In genomic region chr12:82497866-82498631, GRCm38 (mm10) we compare ENCODE assay signal across 8 mouse cellular contexts.
A peak's percentile ranks its signal among the peaks of the same experiment; 100 is the strongest.
DNase-seq lines count a peak whose midpoint lies in the region; ATAC-seq and TF ChIP-seq lines count a peak whose summit lies in the region.

No protein-coding gene starts in this region.

- H3K9me3 ChIP-seq in heart, embryonic 13.5 days: no peaks in the 10 kb centered on the region
- no peaks in the 10 kb centered on the region for H3K9me3 ChIP-seq in liver, postnatal 0 days (ENCODE audit: low read length)

- no peak overlapping the region for H3K27ac ChIP-seq in bone marrow, adult 2 months (ENCODE audit: control insufficient read depth, insufficient read depth, low read depth, low read length, poor library complexity)
- H3K27ac ChIP-seq in embryonic fibroblast, embryonic 13.5 days (ENCODE audit: insufficient read depth, low read length): no peak overlapping the region
- no peak overlapping the region for H3K27ac ChIP-seq in heart, embryonic 13.5 days (replicated peaks)
- H3K27ac ChIP-seq in liver, postnatal 0 days (ENCODE audit: low read depth): no peak overlapping the region

- H3K36me3 ChIP-seq in heart, embryonic 13.5 days: no peaks in the 10 kb centered on the region
- no peaks in the 10 kb centered on the region for H3K36me3 ChIP-seq in liver, postnatal 0 days (replicated peaks; ENCODE audit: insufficient read depth, low read length)

- peak overlapping the region; percentile 57 for H3K4me2 ChIP-seq in heart, embryonic 13.5 days
- H3K4me2 ChIP-seq in liver, postnatal 0 days (ENCODE audit: low read depth, low read length): no peak overlapping the region

- WGBS in bone marrow, adult 2 months: 55% methylated on average over 11 of the region's 11 CpGs
- 43% methylated on average over 11 of the region's 11 CpGs for WGBS in heart, embryonic 13.5 days
- 52% methylated on average over 11 of the region's 11 CpGs for whole genome bisulfite sequencing in liver, postnatal 0 days (ENCODE audit: insufficient replicate concordance)

- TF ChIP-seq EP300 in liver, postnatal 0 days (IDR thresholded peaks at IDR 0.05; ENCODE audit: low read depth): no peak

- ATAC-seq in heart, embryonic 13.5 days (ENCODE audit: extremely low read depth, insufficient number of reproducible peaks, low FRiP score, low TSS enrichment): no peak
- ATAC-seq in liver, postnatal 0 days: no peak

- DNase-seq in 3T3-L1 (ENCODE audit: low read depth, low spot score): peak; percentile 59
- peak; percentile 54 for DNase-seq in kidney, postnatal 14 days
- DNase-seq in liver, postnatal 0 days: no peak
- peak; percentile 87 for DNase-seq in retina, embryonic 14.5 days (ENCODE audit: low spot score)
- DNase-seq in spleen, adult 12 weeks (ENCODE audit: low spot score): no peak

- no peak overlapping the region for H3K4me3 ChIP-seq in bone marrow, adult 2 months (replicated peaks; ENCODE audit: control insufficient read depth, low read depth, low read length)
- H3K4me3 ChIP-seq in embryonic fibroblast, embryonic 13.5 days (ENCODE audit: insufficient read depth, low read length): no peak overlapping the region
- H3K4me3 ChIP-seq in heart, embryonic 13.5 days: peak overlapping the region; percentile 16; the same call in 1 of the 2 replicates
- no peak overlapping the region for H3K4me3 ChIP-seq in liver, postnatal 0 days (ENCODE audit: low read depth, low read length)

- no peak for TF ChIP-seq POLR2A in bone marrow, adult 2 months (IDR thresholded peaks at IDR 0.05; ENCODE audit: borderline replicate concordance, control insufficient read depth, low read depth, low read length)
- no peak for TF ChIP-seq POLR2A in embryonic fibroblast, embryonic 13.5 days (IDR thresholded peaks at IDR 0.05; ENCODE audit: low read depth, low read length)

- no peaks in the 10 kb centered on the region for H3K27me3 ChIP-seq in heart, embryonic 13.5 days (replicated peaks)
- no peaks in the 10 kb centered on the region for H3K27me3 ChIP-seq in liver, postnatal 0 days (ENCODE audit: insufficient read depth, low read length)

- no peaks in the 10 kb centered on the region for H3K4me1 ChIP-seq in bone marrow, adult 2 months (ENCODE audit: control insufficient read depth, insufficient read depth, low read length)
- no peaks in the 10 kb centered on the region for H3K4me1 ChIP-seq in embryonic fibroblast, embryonic 13.5 days (ENCODE audit: control insufficient read depth, insufficient read depth, low read length)
- no peaks in the 10 kb centered on the region for H3K4me1 ChIP-seq in heart, embryonic 13.5 days
- no peaks in the 10 kb centered on the region for H3K4me1 ChIP-seq in liver, postnatal 0 days (ENCODE audit: insufficient read depth)

- H3K9ac ChIP-seq in heart, embryonic 13.5 days: peak overlapping the region; percentile 50
- H3K9ac ChIP-seq in liver, postnatal 0 days (replicated peaks): no peak overlapping the region

- TF ChIP-seq CTCF in bone marrow, adult 2 months (IDR thresholded peaks at IDR 0.05; ENCODE audit: control insufficient read depth, insufficient read depth, low read length): peak; percentile 29
- peak; percentile 32; the same call in 1 of the 2 replicates for TF ChIP-seq CTCF in embryonic fibroblast, embryonic 13.5 days (IDR thresholded peaks at IDR 0.05; ENCODE audit: borderline replicate concordance, insufficient read depth, low read length)
- peak; percentile 66 for TF ChIP-seq CTCF in liver, postnatal 0 days (IDR thresholded peaks at IDR 0.05; ENCODE audit: low read depth)

Comparison
In these comparisons a context has a peak if more than half of its experiments do, and no peak if none do; other contexts are left out.
1. DNase-seq: peak in 3T3-L1 (single experiment), kidney, postnatal 14 days (single experiment) and retina, embryonic 14.5 days (single experiment); none in liver, postnatal 0 days (single experiment) and spleen, adult 12 weeks (single experiment).
2. Peak in every context shown above with its lines, with median percentiles within 50 percentile points of each other: CTCF ChIP-seq.